Mouse (Mus musculus) skeletal muscle tissue, postnatal 0 days (tissue): ENCODE measurements around the gene Gm21985. TPM values are rescaled to one million over a fixed set of nuclear protein-coding genes. Genes with fewer than 3 reads are reported as not detected.

Source experiments
- polyA plus RNA-seq: library from polyadenylated mRNA; unstranded; fragments of >200 nt; fragmentation: Nextera tagmentation; extraction: Ambion mirVana; gene quantifications from 2 replicates; pipeline ENCODE4 v1.2.1, GENCODE M21; 2015

Gene Gm21985
- polyA plus RNA-seq = not detected in 2 replicates

GRCm38 (mm10) chr2:112266242-112266592, at the start of gene Gm21985:
Gene Gm21985 (plus strand): TSS chr2:112266314.

GRCm38 (mm10) chr2:112239212-112239934, 26.7 kb upstream of the Gm21985 start, which contains the start of gene Lpcat4:
Gene Lpcat4 (plus strand): TSS chr2:112239468.

GRCm38 (mm10) chr2:112259241-112259962, 6.7 kb upstream of the Gm21985 start, which contains the start of gene Nutm1:
Gene Nutm1 (minus strand): TSS chr2:112259291.

GRCm38 (mm10) chr2:112261748-112262653, 4.1 kb upstream of the Gm21985 start, which contains the start of gene Nop10:
Gene Nop10 (plus strand): TSS chr2:112261926.

GRCm38 (mm10) chr2:112265448-112266241, 469 bp upstream of the Gm21985 start, which contains the start of gene Slc12a6:
Gene Slc12a6 (plus strand): TSS chr2:112265825.

GRCm38 (mm10) chr2:112367726-112368673, 101.9 kb downstream of the Gm21985 start, which contains the start of gene Emc4:
Gene Emc4 (minus strand): TSS chr2:112368027.

GRCm38 (mm10) chr2:112378973-112379898, 113.1 kb downstream of the Gm21985 start, which contains the start of gene Katnbl1:
Gene Katnbl1 (plus strand): TSS chr2:112379211.

GRCm38 (mm10) chr2:112454862-112455564, 188.9 kb downstream of the Gm21985 start, which contains the start of gene Emc7:
Gene Emc7 (plus strand): TSS chr2:112454997.

Other genes with a start within 250 kb of the Gm21985 start
- not detected in 2 replicates for gene Olfr1311, start 241.9 kb upstream of the Gm21985 start, polyA plus RNA-seq
- not detected in 2 replicates for gene Olfr1312, start 216.1 kb upstream of the Gm21985 start, polyA plus RNA-seq
- not detected in 2 replicates for gene Olfr1313, start 188.5 kb upstream of the Gm21985 start, polyA plus RNA-seq
- not detected in 2 replicates for gene Olfr1314, start 169.5 kb upstream of the Gm21985 start, polyA plus RNA-seq
- gene Olfr1315-ps1, start 150.9 kb upstream of the Gm21985 start, polyA plus RNA-seq = not detected in 2 replicates
- not detected in 2 replicates for gene Olfr1316, start 131.3 kb upstream of the Gm21985 start, polyA plus RNA-seq
- gene Olfr1317, start 126.0 kb upstream of the Gm21985 start, polyA plus RNA-seq = not detected in 2 replicates
- gene Olfr1318, start 112.1 kb upstream of the Gm21985 start, polyA plus RNA-seq = not detected in 2 replicates
- gene Lpcat4, start 26.8 kb upstream of the Gm21985 start, polyA plus RNA-seq = 1.5 and 3.5 TPM in 2 replicates
- not detected in 2 replicates for gene Nutm1, start 7.0 kb upstream of the Gm21985 start, polyA plus RNA-seq
- 117 and 122 TPM in 2 replicates for gene Nop10, start 4.4 kb upstream of the Gm21985 start, polyA plus RNA-seq
- 6.3 and 8.6 TPM in 2 replicates for gene Slc12a6, start 489 bp upstream of the Gm21985 start, polyA plus RNA-seq
- gene Emc4, start 101.7 kb downstream of the Gm21985 start, polyA plus RNA-seq = 99.7 and 104 TPM in 2 replicates
- gene Katnbl1, start 112.9 kb downstream of the Gm21985 start, polyA plus RNA-seq = 22.0 and 23.5 TPM in 2 replicates
- gene Emc7, start 188.7 kb downstream of the Gm21985 start, polyA plus RNA-seq = 22.4 and 23.2 TPM in 2 replicates
- gene Chrm5, start 214.5 kb downstream of the Gm21985 start, polyA plus RNA-seq = not detected in 2 replicates
- gene Aven, start 226.7 kb downstream of the Gm21985 start, polyA plus RNA-seq = 3.6 and 5.4 TPM in 2 replicates